Mouse (Mus musculus) midbrain, embryonic 14.5 days (tissue): Measurements from ENCODE around the gene Rsrc1. TPM values are rescaled to one million over a fixed set of nuclear protein-coding genes. Genes with fewer than 3 reads are reported as not detected.

Experiments used
- ATAC-seq: fragments of 200-750 bp; cut with Nextera tagmentation; 2 replicates; pipeline ENCODE4 v1.8.0; 2017; ENCODE audit warnings: moderate number of reproducible peaks, moderate library complexity; ENCODE audit not compliant: low FRiP score, low TSS enrichment
- DNase-seq: peaks from one replicate; pipeline ENCODE4 v3.0.0-alpha.2; 2015
- H3K27ac ChIP-seq: fragments of 300-500 bp; sonication (generic); replicated peaks from 2 replicates; pipeline ENCODE4 v1.5.1; 2014; ENCODE audit warnings: mild to moderate bottlenecking, low read depth, low read length, moderate library complexity
- H3K27me3 ChIP-seq: fragments of 300-500 bp; sonication (generic); 2 replicates; pipeline ENCODE4 v1.6.1; 2014; ENCODE audit warnings: low read length, control low read depth, mixed read lengths; ENCODE audit not compliant: control insufficient read depth, insufficient read depth
- H3K36me3 ChIP-seq: fragments of 300-500 bp; sonication (generic); 2 replicates; pipeline ENCODE4 v1.6.1; 2014; ENCODE audit warnings: low read length, control low read depth; ENCODE audit not compliant: control insufficient read depth, insufficient read depth
- H3K4me1 ChIP-seq: fragments of 300-500 bp; sonication (generic); 2 replicates; pipeline ENCODE4 v1.6.1; 2014; ENCODE audit warnings: mild to moderate bottlenecking, antibody characterized with exemption, low read length, control low read depth; ENCODE audit not compliant: control insufficient read depth, insufficient read depth
- H3K4me2 ChIP-seq: fragments of 300-500 bp; sonication (generic); 2 replicates; pipeline ENCODE4 v1.6.1; 2014; ENCODE audit warnings: mild to moderate bottlenecking, low read length, moderate library complexity
- H3K4me3 ChIP-seq: fragments of 300-500 bp; sonication (generic); replicated peaks from 2 replicates; pipeline ENCODE4 v1.5.1; 2014; ENCODE audit warnings: low read depth, low read length
- H3K9ac ChIP-seq: fragments of 300-500 bp; sonication (generic); replicated peaks from 2 replicates; pipeline ENCODE4 v1.6.1; 2014; ENCODE audit warnings: mild to moderate bottlenecking, low read length, moderate library complexity
- H3K9me3 ChIP-seq: fragments of 300-500 bp; sonication (generic); 2 replicates; pipeline ENCODE4 v1.6.1; 2016; ENCODE audit warnings: low read length, control low read depth, mixed read lengths; ENCODE audit not compliant: control insufficient read depth
- WGBS: fragments of 180-500 bp; shearing (Covaris S2); extraction: QIAGEN DNeasy Blood & Tissue Kit; methylation state at CpG from one replicate; pipeline ENCODE4 v1.1.7; 2014; 5-methylcytosine and 5-hydroxymethylcytosine counted together
- polyA plus RNA-seq: library from polyadenylated mRNA; unstranded; fragments of >200 nt; fragmentation: Nextera tagmentation; extraction: Ambion mirVana; gene quantifications from 2 replicates; pipeline ENCODE4 v1.2.1, GENCODE M21; 2014

Rsrc1 gene
- polyA plus RNA-seq, 1 experiment from 2014 or later, result 50.9 TPM

DNA sequence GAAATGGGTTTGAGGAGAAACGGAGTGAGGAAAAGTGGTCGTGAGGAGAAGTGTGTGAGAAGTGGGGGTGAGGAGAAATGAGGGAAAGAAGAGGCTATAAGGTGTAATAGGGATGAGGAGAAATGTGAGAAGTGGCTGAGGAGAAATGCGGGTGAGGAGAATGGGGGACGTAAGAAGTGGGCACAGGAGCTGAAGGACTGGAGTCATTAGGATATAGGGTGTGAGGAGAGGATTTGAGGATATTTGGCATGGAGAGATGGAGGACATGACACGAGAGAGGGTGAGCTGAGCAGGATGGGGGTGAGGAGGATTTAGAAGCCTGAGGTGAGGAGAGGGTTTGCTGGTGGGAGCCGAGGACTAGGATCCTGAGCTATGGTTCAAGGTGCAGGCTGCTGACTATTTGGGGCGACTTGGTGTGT is 393.2 kb downstream of the Rsrc1 start:
- no peaks in the 10 kb centered on the region for H3K9me3 ChIP-seq
- peak; percentile 66 for ATAC-seq
- no peaks in the 10 kb centered on the region for H3K4me1 ChIP-seq
- H3K9ac ChIP-seq, result peak overlapping the region; percentile 62
- peak overlapping the region; percentile 84 for H3K4me2 ChIP-seq
- H3K27ac ChIP-seq, result no peak overlapping the region
- peaks cover 12% of the 10 kb centered on the region; the same call in 1 of the 2 replicates for H3K27me3 ChIP-seq
- peak; percentile 8 for DNase-seq
- WGBS, result 36% methylated on average over 7 of the region's 7 CpGs
- H3K36me3 ChIP-seq, result no peaks in the 10 kb centered on the region
- H3K4me3 ChIP-seq, result peak overlapping the region; percentile 56

DNA sequence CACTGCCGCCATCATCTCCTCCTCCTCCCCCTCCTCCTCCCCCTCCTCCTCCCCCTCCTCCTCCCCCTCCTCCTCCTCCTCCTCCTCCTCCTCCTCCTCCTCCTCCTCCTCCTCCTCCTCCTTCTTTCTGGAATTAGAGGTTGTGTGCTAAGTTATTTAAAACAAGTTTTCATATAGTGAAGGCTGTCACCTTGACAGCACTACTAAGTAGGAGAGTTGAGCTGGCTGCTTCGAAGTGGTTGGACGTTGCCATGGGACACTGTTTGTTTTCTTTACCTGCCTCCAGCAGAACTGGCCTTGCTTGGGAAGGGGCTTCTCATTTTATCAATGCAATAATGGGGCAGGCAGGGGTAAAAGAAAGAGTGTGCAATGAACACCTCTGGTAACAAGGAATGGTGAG is 393.9 kb downstream of the Rsrc1 start, which contains the start of gene Gm17402:
Gm17402 (minus strand) TSS at position 101 of the 400 bp plus-strand sequence.
- H3K36me3 ChIP-seq, result no peaks in the 10 kb centered on the region
- H3K4me3 ChIP-seq, result peak within 1 kb of the TSS; percentile 56
- DNase-seq (no peak), ATAC-seq (no peak)
- peaks cover 12% of the 10 kb centered on the region; the same call in 1 of the 2 replicates for H3K27me3 ChIP-seq
- 44% methylated on average over 3 of the region's 3 CpGs for WGBS
- H3K27ac ChIP-seq, result no peak within 1 kb of the TSS
- peak within 1 kb of the TSS; percentile 62 for H3K9ac ChIP-seq
- no peaks in the 10 kb centered on the region for H3K9me3 ChIP-seq
- H3K4me1 ChIP-seq, result no peaks in the 10 kb centered on the region
- peak within 1 kb of the TSS; percentile 84 for H3K4me2 ChIP-seq

DNA sequence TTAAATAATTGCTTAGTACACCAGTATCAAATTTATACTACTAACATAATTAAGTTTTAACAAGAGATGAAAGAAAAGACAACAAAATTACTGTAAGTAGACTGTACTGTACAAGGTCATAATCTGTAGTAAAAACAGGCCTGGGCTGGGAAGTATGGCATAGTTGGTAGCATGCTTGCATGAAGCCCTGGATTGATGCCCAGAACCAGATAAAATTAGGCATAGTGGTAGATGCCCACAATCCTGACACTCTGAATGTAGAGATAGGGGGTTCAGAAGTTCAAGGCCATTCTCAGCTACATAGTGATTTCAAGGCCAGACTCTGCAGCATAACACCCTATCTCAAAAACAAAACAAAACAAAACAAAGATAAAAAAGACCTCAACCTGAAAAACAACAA is 397.0 kb downstream of the Rsrc1 start:
- no peak for ATAC-seq
- H3K4me2 ChIP-seq, result no peak overlapping the region
- no peaks in the 10 kb centered on the region for H3K36me3 ChIP-seq
- H3K27ac ChIP-seq, result no peak overlapping the region
- no peak overlapping the region for H3K9ac ChIP-seq
- H3K4me3 ChIP-seq, result no peak overlapping the region
- H3K9me3 ChIP-seq, result no peaks in the 10 kb centered on the region
- no peak for DNase-seq
- peaks cover 4% of the 10 kb centered on the region; the same call in 1 of the 2 replicates for H3K27me3 ChIP-seq
- H3K4me1 ChIP-seq, result no peaks in the 10 kb centered on the region

Other genes starting within 250 kb of the Rsrc1 start
- gene Shox2, start 381 bp downstream of the Rsrc1 start, polyA plus RNA-seq, result 61.8 and 74.7 TPM in 2 replicates